Mouse (Mus musculus) CH12.LX (cell line): Measurements from ENCODE around the gene Hist1h4h. TPM values are rescaled to one million over a fixed set of nuclear protein-coding genes. Genes with fewer than 3 reads are reported as not detected.
A peak's percentile ranks its signal among the peaks of the same experiment; 100 is the strongest.

Experiments used
- DNase-seq: peaks from one replicate; pipeline ENCODE4 v3.0.0-alpha.2; 2013; ENCODE audit errors: extremely low read depth
- H3K27ac ChIP-seq: 2 replicates; pipeline ENCODE4 v1.5.1; 2012; ENCODE audit warnings: low read depth, mild to moderate bottlenecking, control low read depth, moderate library complexity; ENCODE audit not compliant: insufficient read depth
- H3K27me3 ChIP-seq: replicated peaks from 2 replicates; pipeline ENCODE3; 2012; ENCODE audit warnings: inconsistent platforms
- H3K36me3 ChIP-seq, 2 experiments: replicated peaks in 1 of 2; 2 replicates each; pipeline versions ENCODE3 to v1.6.1; 2012; ENCODE audit warnings: inconsistent platforms in 1 of 2, low read length in 1 of 2, mild to moderate bottlenecking in 1 of 2, mixed read lengths in 1 of 2, moderate library complexity in 1 of 2; ENCODE audit not compliant: control insufficient read depth in 1 of 2, insufficient read depth in 1 of 2
- H3K4me1 ChIP-seq, 2 experiments: 2 replicates each; pipeline ENCODE4 v1.6.1; 2012; ENCODE audit warnings: inconsistent platforms in 1 of 2, moderate library complexity in 1 of 2; ENCODE audit not compliant: insufficient read depth in 2 of 2, control insufficient read depth in 1 of 2
- H3K4me2 ChIP-seq: 2 replicates; pipeline ENCODE4 v1.6.1; 2012; ENCODE audit warnings: low read depth, mild to moderate bottlenecking, control low read depth; ENCODE audit not compliant: poor library complexity, insufficient read depth, severe bottlenecking
- H3K4me3 ChIP-seq, 3 experiments: fragments of 150-350 bp in 1 of 3; sonication (generic) in 1 of 3; replicated peaks in 1 of 3; 2 replicates each; pipeline versions ENCODE3 to v1.5.1; 2011 to 2012; ENCODE audit warnings: low read depth in 2 of 3, low read length in 2 of 3, mild to moderate bottlenecking in 2 of 3, moderate library complexity in 2 of 3, control low read depth in 1 of 3, improper control_type of control experiment in 1 of 3, inconsistent platforms in 1 of 3, mixed read lengths in 1 of 3; ENCODE audit not compliant: poor library complexity in 1 of 3
- H3K79me2 ChIP-seq: replicated peaks from 2 replicates; pipeline ENCODE4 v1.6.1; 2012; ENCODE audit warnings: mild to moderate bottlenecking, moderate library complexity; ENCODE audit not compliant: control insufficient read depth, poor library complexity, insufficient read depth, severe bottlenecking; ENCODE audit errors: extremely low read depth
- H3K9ac ChIP-seq: 2 replicates; pipeline ENCODE4 v1.6.1; 2012; ENCODE audit warnings: low read depth, mild to moderate bottlenecking, control low read depth, moderate library complexity; ENCODE audit not compliant: insufficient read depth
- H3K9me3 ChIP-seq: replicated peaks from 2 replicates; pipeline ENCODE3; 2012; ENCODE audit warnings: low read length, inconsistent platforms, mixed read lengths
- BHLHE40 ChIP-seq: IDR thresholded peaks from 2 replicates; pipeline ENCODE4 v1.6.1; 2011; ENCODE audit warnings: mild to moderate bottlenecking, low read depth, low read length, improper control_type of control experiment
- E2F4 ChIP-seq: IDR thresholded peaks from 2 replicates; pipeline ENCODE4 v1.6.1; 2011; ENCODE audit warnings: low read depth, low read length, improper control_type of control experiment; ENCODE audit not compliant: insufficient replicate concordance
- ELF1 ChIP-seq: IDR thresholded peaks from 2 replicates; pipeline ENCODE4 v1.6.1; 2014; ENCODE audit warnings: low read depth, mild to moderate bottlenecking, inconsistent platforms, low read length, improper control_type of control experiment
- EP300 ChIP-seq: IDR thresholded peaks from 2 replicates; pipeline ENCODE4 v1.6.1; 2011; ENCODE audit warnings: low read length, improper control_type of control experiment
- HCFC1 ChIP-seq: IDR thresholded peaks from 2 replicates; pipeline ENCODE4 v1.6.1; 2012; ENCODE audit warnings: low read depth, mild to moderate bottlenecking, inconsistent platforms, low read length, improper control_type of control experiment
- KAT2A ChIP-seq: IDR thresholded peaks from 2 replicates; pipeline ENCODE4 v1.6.1; 2012; ENCODE audit warnings: low read length, improper control_type of control experiment, inconsistent platforms; ENCODE audit not compliant: insufficient replicate concordance
- MAFK ChIP-seq: IDR thresholded peaks from 2 replicates; pipeline ENCODE4 v1.6.1; 2011; ENCODE audit warnings: low read length, improper control_type of control experiment; ENCODE audit not compliant: insufficient replicate concordance
- MAX ChIP-seq: IDR thresholded peaks from 2 replicates; pipeline ENCODE4 v1.6.1; 2011; ENCODE audit warnings: low read length, improper control_type of control experiment
- MAZ ChIP-seq: IDR thresholded peaks from 2 replicates; pipeline ENCODE4 v1.6.1; 2012; ENCODE audit warnings: low read depth, mild to moderate bottlenecking, inconsistent platforms, low read length, improper control_type of control experiment, moderate library complexity
- MYC ChIP-seq: IDR thresholded peaks from 2 replicates; pipeline ENCODE4 v1.6.1; 2011; ENCODE audit warnings: low read depth, mild to moderate bottlenecking, improper control_type of control experiment, low read length
- NRF1 ChIP-seq: IDR thresholded peaks from 2 replicates; pipeline ENCODE4 v1.6.1; 2014; ENCODE audit warnings: low read depth, mild to moderate bottlenecking, inconsistent platforms, low read length, improper control_type of control experiment, moderate library complexity
- SIN3A ChIP-seq: IDR thresholded peaks from 2 replicates; pipeline ENCODE4 v1.6.1; 2012; ENCODE audit warnings: low read length, improper control_type of control experiment, inconsistent platforms
- TBP ChIP-seq: conservative IDR thresholded peaks from 2 replicates; pipeline ENCODE4 v1.6.1; 2011; ENCODE audit warnings: low read depth, low read length, improper control_type of control experiment
- USF2 ChIP-seq: conservative IDR thresholded peaks from 2 replicates; pipeline ENCODE4 v1.6.1; 2011; ENCODE audit warnings: low read depth, low read length, improper control_type of control experiment
- ZC3H11A ChIP-seq: IDR thresholded peaks from 2 replicates; pipeline ENCODE4 v1.6.1; 2012; ENCODE audit warnings: low read depth, mild to moderate bottlenecking, inconsistent platforms, low read length, improper control_type of control experiment
- ZKSCAN1 ChIP-seq: IDR thresholded peaks from 2 replicates; pipeline ENCODE4 v1.6.1; 2012; ENCODE audit warnings: low read depth, inconsistent platforms, low read length, improper control_type of control experiment, borderline replicate concordance
- ZNF384 ChIP-seq: IDR thresholded peaks from 2 replicates; pipeline ENCODE4 v1.6.1; 2012; ENCODE audit warnings: low read depth, low read length, improper control_type of control experiment, inconsistent platforms
- dilution Hi-C: fragments of 300-500 bp; cut with MboI; formaldehyde crosslinking; loops from 2 replicates; pipeline ENCODE4 v1.14.3; 2020; ENCODE audit warnings: low sequenced_read_pairs; ENCODE audit not compliant: extremely low pct_unique_long_range_greater_than_20kb, extremely low pct_ligation_motif_present
- in situ Hi-C: fragments of 300-500 bp; cut with MboI; formaldehyde crosslinking; loops from 3 replicates; pipeline ENCODE4 v1.14.3; 2019; ENCODE audit warnings: low sequenced_read_pairs, low pct_ligation_motif_present, low pct_unique_long_range_greater_than_20kb, mixed read lengths
- polyA plus RNA-seq: library from polyadenylated mRNA; unstranded; fragments of >175 nt; gene quantifications from 2 replicates; pipeline ENCODE4 v1.2.1, GENCODE M21; 2012; ENCODE audit warnings: low read depth; ENCODE audit not compliant: insufficient read length
- total RNA-seq, 2 experiments: library from RNA; depleted of rRNA; stranded (reverse); fragments of 300-350 nt in 1 of 2; fragments of >200 nt in 1 of 2; gene quantifications; 2 replicates each; pipeline ENCODE4 v1.2.3; 2012 to 2014

Gene Hist1h4h
- total and polyA plus RNA-seq, 3 experiments, result 5.5 to 4,957 (median 19.4) TPM

DNA sequence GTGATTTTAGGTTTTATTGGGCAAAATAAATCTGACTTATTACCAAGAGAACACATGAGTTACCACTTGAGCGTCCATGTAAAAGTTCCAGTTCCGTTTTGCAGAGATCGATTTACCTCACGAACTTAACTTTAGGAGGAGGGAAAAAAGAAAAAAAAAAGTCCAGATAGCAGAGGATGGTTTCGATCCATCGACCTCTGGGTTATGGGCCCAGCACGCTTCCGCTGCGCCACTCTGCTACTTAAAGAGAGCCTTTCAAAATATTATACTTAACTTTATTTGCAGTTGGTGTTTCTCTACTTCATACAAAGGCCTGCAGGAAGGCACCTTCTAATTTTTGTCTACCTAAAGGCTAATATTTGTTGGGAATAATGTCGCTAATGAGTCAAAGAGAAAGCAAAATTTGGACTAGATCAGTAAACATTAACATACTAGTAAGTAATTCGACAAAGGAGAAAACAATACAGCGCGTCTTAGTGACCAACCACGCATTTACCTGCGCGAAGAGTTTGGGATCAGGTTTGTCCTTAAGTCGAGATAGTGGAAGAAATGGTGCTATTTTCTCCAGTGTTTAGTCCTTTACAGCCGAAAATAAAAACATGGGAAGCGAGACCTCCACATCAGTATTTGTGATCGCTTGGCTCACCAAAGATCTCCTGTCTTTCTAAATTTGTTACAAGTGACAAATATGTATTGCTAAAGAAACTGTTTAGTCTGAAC, 509 bp upstream of the Hist1h4h start:
- DNase-seq, result peak; percentile 70
- no peaks in the 10 kb centered on the region for H3K36me3 ChIP-seq
- TF ChIP-seq ZNF384 (peak; percentile 82), E2F4 (peak; percentile 92), SIN3A (0 out of 2 replicates have a peak, but pooled peaks have one; percentile 53), MAFK (peak; percentile 95), ZKSCAN1 (no peak), USF2 (no peak), MAX (no peak), EP300 (peak; percentile 37; the same call in 1 of the 2 replicates), KAT2A (peak; percentile 74; the same call in 1 of the 2 replicates), NRF1 (peak; percentile 62; the same call in 1 of the 2 replicates), ZC3H11A (no peak), MYC (peak; percentile 73; the same call in 1 of the 2 replicates), ELF1 (peak; percentile 98), TBP (peak; percentile 100), HCFC1 (peak; percentile 42; the same call in 1 of the 2 replicates), BHLHE40 (no peak), MAZ (no peak)
- TF ChIP-seq, all 38 proteins: peak for 11
- Histone ChIP-seq H3K4me3 (peak overlapping the region; percentile 58 to 67 (median 67)), H3K79me2 (no peaks in the 10 kb centered on the region), H3K4me2 (peak overlapping the region; percentile 80), H3K27me3 (no peaks in the 10 kb centered on the region), H3K27ac (peak overlapping the region; percentile 74), H3K9ac (peak overlapping the region; percentile 89), H3K9me3 (no peaks in the 10 kb centered on the region), H3K4me1 (peaks cover 7 to 32% of the 10 kb centered on the region in 2 experiments)
- dilution Hi-C loops (no loop called here), in situ Hi-C loops (no loop called here)

DNA sequence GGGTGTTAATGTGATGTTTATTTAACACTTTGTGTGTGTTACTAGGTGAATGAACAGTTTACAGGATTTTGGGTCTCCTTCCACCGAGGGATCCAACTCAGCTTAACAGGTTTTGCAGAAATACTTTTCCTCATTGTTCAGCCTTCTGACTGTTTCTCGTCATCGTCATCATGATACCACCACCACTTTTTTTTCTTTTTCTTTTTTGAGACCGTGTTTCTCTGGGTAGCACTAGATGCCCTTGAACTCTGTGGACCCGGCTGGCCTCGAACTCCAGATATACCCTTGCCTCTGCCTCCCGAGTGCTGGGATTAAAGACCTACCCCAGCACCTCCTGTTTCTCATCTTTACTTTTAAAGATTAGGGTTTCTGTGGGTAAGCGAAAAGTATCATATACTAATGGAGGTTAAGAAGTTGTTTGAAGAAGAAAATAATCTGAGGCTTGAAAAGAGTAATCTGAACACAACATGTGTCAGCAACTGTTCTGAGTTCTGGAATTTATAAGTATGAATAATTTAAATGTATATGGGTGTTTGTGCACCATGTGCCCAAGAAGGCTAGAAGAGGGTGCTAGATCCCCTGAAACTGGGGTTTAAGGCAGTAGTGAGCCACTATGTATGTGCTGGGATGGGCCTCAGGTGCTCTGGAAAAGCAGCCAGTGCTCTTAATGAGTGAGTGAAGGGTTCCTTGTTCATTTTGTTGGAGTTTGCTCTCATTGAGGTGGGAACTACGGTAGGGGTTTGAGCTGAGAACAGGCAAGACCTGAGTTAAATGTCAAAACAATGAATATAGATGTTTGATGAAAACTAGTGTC, 1.6 kb downstream of the Hist1h4h start:
- Histone ChIP-seq H3K27me3 (no peaks in the 10 kb centered on the region), H3K4me2 (peak overlapping the region; percentile 65), H3K4me1 (peaks cover 9 to 30% of the 10 kb centered on the region in 2 experiments), H3K27ac (peak overlapping the region; percentile 82), H3K36me3 (no peaks in the 10 kb centered on the region), H3K79me2 (no peaks in the 10 kb centered on the region), H3K9me3 (no peaks in the 10 kb centered on the region), H3K9ac (peak overlapping the region; percentile 98), H3K4me3 (peak overlapping the region; percentile 45 to 67 (median 55))
- no peak for DNase-seq
- TF ChIP-seq USF2 (no peak), MYC (0 out of 2 replicates have a peak, but pooled peaks have one; percentile 23), ZKSCAN1 (no peak), TBP (0 out of 2 replicates have a peak, but pooled peaks have one; percentile 40), ZNF384 (peak; percentile 70), MAX (0 out of 2 replicates have a peak, but pooled peaks have one; percentile 21), HCFC1 (peak; percentile 19; the same call in 1 of the 2 replicates)
- in situ Hi-C loops (no loop called here), dilution Hi-C loops (no loop called here)
